Mouse (Mus musculus): ENCODE results near the gene Calhm5. TPM values are rescaled to one million over a fixed set of nuclear protein-coding genes. Genes with fewer than 3 reads are reported as not detected.

Calhm5 gene
- polyA plus RNA-seq, 1 experiment from 2014 or later: 0.28 TPM

DNA sequence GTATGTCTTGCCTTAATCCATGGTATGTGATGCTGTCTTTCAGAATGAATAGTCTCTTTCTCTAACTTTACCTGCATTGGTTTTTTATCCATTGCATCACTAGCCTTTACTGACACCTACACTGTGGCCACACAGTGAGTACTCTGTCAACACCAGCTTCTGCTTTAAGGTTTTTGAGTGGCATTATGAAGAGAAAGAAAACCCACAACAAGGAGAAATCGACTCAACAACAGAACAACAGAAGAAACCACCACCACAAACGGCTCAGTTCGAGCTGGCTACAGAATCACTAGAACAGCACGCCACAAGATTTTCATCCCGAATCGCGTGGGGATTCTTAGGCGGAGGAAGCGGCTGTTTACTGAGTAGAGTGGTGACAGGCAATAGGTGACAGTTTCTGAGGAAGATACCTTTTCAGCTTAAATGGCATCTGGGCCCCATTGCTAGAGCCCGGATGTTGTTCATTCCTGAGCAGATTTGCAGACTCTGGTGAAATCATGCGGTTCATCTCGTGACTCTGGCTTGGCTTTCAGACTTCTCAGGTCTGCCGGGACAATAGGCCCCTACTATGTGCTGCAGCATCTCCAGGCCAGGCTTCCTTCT lies 14.6 kb upstream of the Calhm5 start:
- Histone ChIP-seq H3K4me1 (no peaks in the 10 kb centered on the region), H3K36me3 (ENCODE audit: poor library complexity, severe bottlenecking) (no peaks in the 10 kb centered on the region), H3K4me3 (no peak overlapping the region), H3K9ac (no peak overlapping the region), H3K4me2 (no peak overlapping the region), H3K27ac (no peak overlapping the region), H3K27me3 (no peaks in the 10 kb centered on the region), H3K9me3 (replicated peaks) (no peaks in the 10 kb centered on the region)
- 86% methylated on average over 13 of the region's 13 CpGs for WGBS
- ATAC-seq: no peak

DNA sequence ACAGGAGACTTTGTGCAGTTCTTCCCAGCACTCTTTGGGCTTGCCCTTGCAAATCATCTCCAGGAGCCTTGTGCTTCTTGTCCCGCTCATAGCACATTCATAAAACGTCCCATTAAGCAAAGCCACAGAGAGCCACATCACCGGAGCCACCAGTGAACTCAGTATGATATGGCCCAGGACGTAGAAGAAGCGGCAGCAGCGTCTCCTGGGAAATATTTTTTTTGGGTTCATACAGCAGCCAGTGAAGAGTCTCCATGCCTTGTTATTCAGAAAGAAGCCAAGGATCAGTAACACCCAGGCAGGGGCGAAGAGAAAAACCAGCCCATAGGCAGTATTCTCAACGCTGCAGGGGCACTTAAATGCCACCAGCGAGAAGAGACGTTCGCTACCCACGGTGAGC lies 355 bp downstream of the Calhm5 start:
- H3K27ac ChIP-seq: no peak overlapping the region
- H3K9ac ChIP-seq: no peak overlapping the region
- 0 out of 2 replicates have a peak overlapping the region, but pooled peaks have one; percentile 3 for H3K4me3 ChIP-seq
- no peaks in the 10 kb centered on the region for H3K4me1 ChIP-seq
- H3K9me3 ChIP-seq (replicated peaks): no peaks in the 10 kb centered on the region
- H3K4me2 ChIP-seq: peak overlapping the region; percentile 42
- 58% methylated on average over 12 of the region's 12 CpGs for WGBS
- H3K27me3 ChIP-seq: no peaks in the 10 kb centered on the region
- no peaks in the 10 kb centered on the region for H3K36me3 ChIP-seq (ENCODE audit: poor library complexity, severe bottlenecking)
- ATAC-seq: peak; percentile 22

DNA sequence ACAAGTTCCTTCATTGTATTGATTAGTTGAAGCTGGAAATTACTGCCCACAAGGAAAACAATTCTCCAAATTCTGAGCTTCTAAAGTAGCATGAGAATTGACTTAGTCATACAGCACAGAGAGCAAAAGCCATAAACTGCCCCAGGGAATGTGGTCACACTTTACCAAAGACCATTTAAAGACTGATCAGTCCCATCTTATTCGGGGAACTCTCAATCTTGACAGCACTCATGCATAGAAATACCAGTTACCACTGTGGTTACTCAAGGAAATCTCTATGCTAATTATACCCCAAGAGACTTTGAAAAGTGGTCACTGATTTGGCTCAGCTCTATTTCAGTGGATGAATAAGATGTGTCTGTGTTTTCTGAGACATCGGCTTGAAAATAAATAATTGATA lies 1.2 kb downstream of the Calhm5 start:
- no peak for ATAC-seq
- no peaks in the 10 kb centered on the region for H3K9me3 ChIP-seq (replicated peaks)
- H3K27me3 ChIP-seq: no peaks in the 10 kb centered on the region
- no peak overlapping the region for H3K27ac ChIP-seq
- H3K4me1 ChIP-seq: no peaks in the 10 kb centered on the region
- H3K4me3 ChIP-seq: no peak overlapping the region
- no peak overlapping the region for H3K4me2 ChIP-seq
- no peaks in the 10 kb centered on the region for H3K36me3 ChIP-seq (ENCODE audit: poor library complexity, severe bottlenecking)
- 77% methylated on average over 2 of the region's 2 CpGs for WGBS
- H3K9ac ChIP-seq: no peak overlapping the region

DNA sequence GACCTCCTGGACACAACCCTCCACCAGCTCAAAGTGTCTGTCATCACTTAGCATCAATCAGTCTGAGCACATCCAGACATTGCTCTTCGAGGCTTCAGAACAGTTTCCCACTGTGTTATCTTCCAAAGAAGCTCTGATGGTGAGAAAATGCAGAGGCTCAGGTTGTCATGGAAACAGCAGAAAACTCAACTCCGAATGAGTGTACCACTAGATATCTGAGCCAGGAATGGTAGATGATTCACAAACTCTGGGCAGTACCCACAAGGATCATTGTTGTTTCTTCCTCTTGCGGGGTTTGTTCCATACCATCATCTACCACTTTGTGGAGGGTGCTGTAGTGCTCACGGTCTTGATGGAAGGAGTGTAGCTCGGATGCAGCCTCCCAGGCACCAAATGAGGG lies 4.4 kb downstream of the Calhm5 start:
- no peaks in the 10 kb centered on the region for H3K27me3 ChIP-seq
- H3K4me1 ChIP-seq: no peaks in the 10 kb centered on the region
- WGBS: 79% methylated on average over 5 of the region's 5 CpGs
- no peak overlapping the region for H3K27ac ChIP-seq
- no peaks in the 10 kb centered on the region for H3K36me3 ChIP-seq (ENCODE audit: poor library complexity, severe bottlenecking)
- no peak for ATAC-seq
- H3K4me2 ChIP-seq: no peak overlapping the region
- no peaks in the 10 kb centered on the region for H3K9me3 ChIP-seq (replicated peaks)
- no peak overlapping the region for H3K9ac ChIP-seq
- H3K4me3 ChIP-seq: no peak overlapping the region

DNA sequence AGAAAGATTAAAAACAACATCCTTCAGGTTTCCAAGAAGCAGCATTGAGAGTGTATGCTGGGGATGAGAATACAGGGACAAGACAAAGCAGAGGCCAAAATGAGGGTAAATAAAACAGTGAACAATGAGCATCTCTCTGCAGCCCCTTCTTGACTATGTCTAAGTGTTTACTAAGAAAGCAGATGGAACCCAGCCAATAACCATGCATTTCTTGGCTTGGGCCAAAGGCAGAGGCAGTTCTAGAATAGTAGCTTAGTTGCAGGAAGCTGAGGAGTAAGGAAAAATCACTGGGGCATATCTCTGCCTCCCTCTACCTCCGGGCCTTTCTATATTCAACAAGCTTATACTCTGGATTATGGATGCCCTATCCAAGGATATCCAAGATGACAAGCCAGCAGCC lies 5.8 kb downstream of the Calhm5 start:
- no peak for ATAC-seq
- H3K4me1 ChIP-seq: no peaks in the 10 kb centered on the region
- no peak overlapping the region for H3K9ac ChIP-seq
- H3K4me2 ChIP-seq: no peak overlapping the region
- no peaks in the 10 kb centered on the region for H3K36me3 ChIP-seq (ENCODE audit: poor library complexity, severe bottlenecking)
- no peaks in the 10 kb centered on the region for H3K27me3 ChIP-seq
- no peaks in the 10 kb centered on the region for H3K9me3 ChIP-seq (replicated peaks)
- no peak overlapping the region for H3K27ac ChIP-seq
- WGBS: 87% methylated on average over 1 of the region's 1 CpGs
- no peak overlapping the region for H3K4me3 ChIP-seq

DNA sequence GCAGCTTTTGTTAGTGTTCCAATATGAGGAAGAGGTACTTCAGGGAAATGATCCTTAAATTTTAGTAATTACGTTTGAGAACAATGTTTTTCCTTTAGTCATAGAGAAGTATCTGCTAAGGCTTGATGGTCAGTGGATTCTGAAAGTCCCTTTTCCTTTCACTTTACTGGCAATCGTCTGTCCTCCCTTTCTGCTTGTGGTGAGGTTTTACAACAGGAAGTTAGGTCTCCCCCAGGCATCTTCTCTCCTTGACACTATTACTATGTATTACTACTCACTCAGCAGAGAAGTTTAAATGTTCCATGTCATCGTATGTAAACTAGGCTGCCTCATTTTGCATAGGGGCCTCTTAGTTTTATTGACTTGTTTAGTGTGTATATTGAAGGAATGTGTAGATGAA lies 6.8 kb downstream of the Calhm5 start:
- Histone ChIP-seq H3K4me3 (no peak overlapping the region), H3K4me2 (no peak overlapping the region), H3K9ac (no peak overlapping the region), H3K36me3 (ENCODE audit: poor library complexity, severe bottlenecking) (no peaks in the 10 kb centered on the region), H3K4me1 (no peaks in the 10 kb centered on the region), H3K27me3 (no peaks in the 10 kb centered on the region), H3K27ac (no peak overlapping the region), H3K9me3 (replicated peaks) (no peaks in the 10 kb centered on the region)
- ATAC-seq: no peak
- WGBS: 78% methylated on average over 3 of the region's 3 CpGs

DNA sequence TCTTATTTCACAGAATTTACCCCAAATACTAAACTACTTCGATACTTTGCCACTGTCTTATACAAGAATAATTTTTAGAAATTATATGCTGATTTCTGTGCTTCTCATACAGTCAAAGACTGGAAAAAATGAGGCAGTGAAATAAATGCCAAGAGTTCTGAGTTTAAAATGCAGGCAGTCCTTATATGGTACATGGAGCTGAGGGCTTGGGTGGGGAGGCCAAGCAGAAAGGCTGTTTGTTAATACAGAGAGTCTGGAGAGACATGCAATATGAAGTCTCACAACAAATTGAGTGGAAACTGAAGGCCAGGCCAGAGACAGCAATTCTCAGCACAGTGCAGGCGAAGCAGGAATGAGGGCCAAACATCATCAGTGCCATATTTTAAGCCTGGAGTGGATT lies 7.8 kb downstream of the Calhm5 start:
- Histone ChIP-seq H3K36me3 (ENCODE audit: poor library complexity, severe bottlenecking) (no peaks in the 10 kb centered on the region), H3K4me1 (no peaks in the 10 kb centered on the region), H3K9ac (no peak overlapping the region), H3K4me2 (no peak overlapping the region), H3K27ac (no peak overlapping the region), H3K4me3 (no peak overlapping the region), H3K27me3 (no peaks in the 10 kb centered on the region), H3K9me3 (replicated peaks) (no peaks in the 10 kb centered on the region)
- 90% methylated on average over 2 of the region's 2 CpGs for WGBS
- no peak for ATAC-seq

DNA sequence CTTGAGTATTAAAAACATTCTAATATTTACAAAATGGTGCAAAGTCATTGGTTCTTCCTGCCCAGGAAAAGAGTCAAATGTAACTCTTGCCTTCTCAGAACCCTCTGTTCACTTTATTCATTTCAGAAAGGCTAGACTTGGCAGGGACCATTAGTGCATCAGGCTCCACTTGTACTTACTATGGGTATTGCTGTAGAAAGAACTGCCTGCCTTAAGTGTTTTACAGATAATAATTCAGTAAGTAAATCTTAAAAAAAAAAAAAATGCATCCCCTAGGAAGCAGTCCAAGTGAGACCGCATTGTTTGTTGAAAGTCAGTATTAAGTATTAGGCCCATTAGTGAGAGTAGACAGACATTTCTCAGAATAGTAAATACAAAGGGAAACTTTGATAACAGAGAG lies 9.8 kb downstream of the Calhm5 start:
- Histone ChIP-seq H3K9ac (no peak overlapping the region), H3K27ac (no peak overlapping the region), H3K4me1 (no peaks in the 10 kb centered on the region), H3K4me3 (no peak overlapping the region), H3K36me3 (ENCODE audit: poor library complexity, severe bottlenecking) (no peaks in the 10 kb centered on the region), H3K4me2 (no peak overlapping the region), H3K9me3 (replicated peaks) (no peaks in the 10 kb centered on the region), H3K27me3 (no peaks in the 10 kb centered on the region)
- 89% methylated on average over 1 of the region's 1 CpGs for WGBS
- no peak for ATAC-seq

DNA sequence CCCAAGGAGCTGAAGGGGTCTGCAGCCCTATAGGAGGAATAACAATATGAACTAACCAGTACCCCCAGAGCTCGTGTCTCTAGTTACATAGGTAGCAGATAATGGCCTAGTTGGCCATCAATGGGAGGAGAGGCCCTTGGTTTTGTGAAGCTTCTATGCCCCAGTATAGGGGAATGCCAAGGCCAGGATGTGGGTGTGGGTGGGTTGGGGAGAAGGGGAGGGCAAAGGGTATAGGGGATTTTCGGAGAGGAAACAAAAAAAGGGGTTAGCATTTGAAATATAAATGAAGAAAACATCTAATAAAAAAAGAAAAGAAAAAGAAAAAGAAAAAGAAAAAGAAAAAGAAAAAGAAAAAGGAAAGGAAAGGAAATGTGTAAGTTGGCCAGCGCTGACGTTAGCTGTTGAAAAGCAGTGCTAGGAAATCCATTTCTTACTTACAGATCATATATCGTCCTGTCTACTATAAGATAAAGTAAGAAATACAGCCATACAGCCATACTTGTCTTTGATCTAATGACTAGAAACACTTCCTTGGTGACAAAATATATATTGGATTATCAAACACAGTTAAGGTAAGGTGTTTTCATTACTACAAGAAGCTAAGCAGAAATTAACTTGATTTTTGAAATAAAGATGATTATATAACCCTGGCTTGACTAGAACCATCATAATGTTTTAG lies 21.7 kb downstream of the Calhm5 start:
- Histone ChIP-seq H3K36me3 (ENCODE audit: poor library complexity, severe bottlenecking) (no peaks in the 10 kb centered on the region), H3K9ac (no peak overlapping the region), H3K4me3 (no peak overlapping the region), H3K4me1 (peaks cover 10% of the 10 kb centered on the region), H3K9me3 (replicated peaks) (no peaks in the 10 kb centered on the region), H3K4me2 (no peak overlapping the region), H3K27me3 (no peaks in the 10 kb centered on the region), H3K27ac (no peak overlapping the region)
- ATAC-seq: no peak
- 82% methylated on average over 5 of the region's 5 CpGs for WGBS

DNA sequence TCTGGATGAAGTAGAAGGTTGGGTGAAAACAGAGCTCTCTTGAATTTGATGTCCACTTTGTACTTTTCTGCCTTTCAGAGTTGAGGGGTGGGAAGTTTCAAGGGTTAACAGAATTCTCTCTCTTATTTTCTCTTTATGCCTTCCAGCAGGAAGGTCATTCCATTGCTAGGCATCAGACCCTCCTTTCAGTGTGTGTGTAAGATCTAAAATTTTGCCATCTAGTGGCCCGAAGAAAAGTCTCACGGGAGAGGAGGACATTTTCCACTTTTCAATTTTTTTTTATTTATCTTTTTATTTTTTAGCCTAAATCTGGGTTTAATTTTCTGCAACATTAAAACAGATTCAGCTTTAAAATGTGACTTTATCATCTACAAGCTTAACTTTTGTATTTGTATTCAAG lies 24.7 kb downstream of the Calhm5 start:
- H3K4me1 ChIP-seq: peaks cover 10% of the 10 kb centered on the region
- WGBS: 55% methylated on average over 2 of the region's 2 CpGs
- no peaks in the 10 kb centered on the region for H3K36me3 ChIP-seq (ENCODE audit: poor library complexity, severe bottlenecking)
- no peak overlapping the region for H3K4me3 ChIP-seq
- ATAC-seq: no peak; the same call in 1 of the 2 replicates
- no peaks in the 10 kb centered on the region for H3K27me3 ChIP-seq
- H3K9me3 ChIP-seq (replicated peaks): no peaks in the 10 kb centered on the region
- H3K27ac ChIP-seq: no peak overlapping the region
- H3K9ac ChIP-seq: no peak overlapping the region
- H3K4me2 ChIP-seq: peak overlapping the region; percentile 2; the same call in 1 of the 2 replicates

DNA sequence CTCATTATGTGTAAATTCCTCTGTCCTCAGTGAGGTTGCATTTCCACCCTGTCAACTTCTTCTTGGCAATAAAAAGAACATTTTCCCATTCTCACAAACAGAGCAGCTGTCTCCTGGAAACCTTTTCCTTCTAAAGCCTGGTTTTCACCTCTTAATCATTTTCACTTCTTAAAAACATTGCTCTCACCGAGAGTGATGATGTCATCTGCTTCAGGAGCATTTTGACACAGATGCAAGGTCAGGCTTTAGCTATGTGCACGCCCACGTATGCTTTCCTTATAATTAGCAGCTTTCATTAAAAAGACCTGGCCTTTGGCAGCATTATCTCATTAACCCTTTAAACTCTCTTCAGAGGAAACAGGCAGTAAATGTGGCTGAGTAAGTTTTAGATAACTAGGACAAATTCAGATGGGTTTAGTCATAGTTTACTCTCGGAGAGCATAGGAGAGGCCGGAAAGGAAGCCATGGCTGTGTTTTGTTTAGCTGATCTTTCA lies 25.3 kb downstream of the Calhm5 start:
- Histone ChIP-seq H3K4me2 (peak overlapping the region; percentile 2), H3K27me3 (no peaks in the 10 kb centered on the region), H3K27ac (no peak overlapping the region), H3K36me3 (ENCODE audit: poor library complexity, severe bottlenecking) (no peaks in the 10 kb centered on the region), H3K9ac (no peak overlapping the region), H3K9me3 (replicated peaks) (no peaks in the 10 kb centered on the region), H3K4me3 (no peak overlapping the region), H3K4me1 (peaks cover 10% of the 10 kb centered on the region)
- peak; percentile 77; the same call in 1 of the 2 replicates for ATAC-seq
- WGBS: 20% methylated on average over 5 of the region's 5 CpGs

DNA sequence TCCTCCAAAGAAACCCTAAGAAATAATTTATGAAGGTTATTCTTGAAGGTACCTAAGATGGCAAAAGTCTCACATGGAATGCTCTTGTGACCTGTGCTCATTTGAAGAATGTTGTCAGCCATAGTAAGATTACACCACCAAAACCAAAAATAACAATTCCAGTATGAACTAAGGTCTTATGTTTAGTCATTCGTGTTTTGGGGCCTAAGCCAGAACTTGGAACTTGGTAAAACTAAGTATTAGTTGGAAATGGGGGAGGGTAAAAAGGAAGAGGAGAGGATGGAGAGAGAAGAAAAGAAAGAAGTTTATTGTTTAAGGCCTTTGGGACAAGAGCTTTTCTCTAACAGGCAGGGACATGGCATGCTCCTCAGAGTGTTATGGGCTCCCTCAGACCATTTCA lies 26.7 kb downstream of the Calhm5 start:
- no peak for ATAC-seq
- Histone ChIP-seq H3K36me3 (ENCODE audit: poor library complexity, severe bottlenecking) (no peaks in the 10 kb centered on the region), H3K27ac (no peak overlapping the region), H3K4me3 (no peak overlapping the region), H3K4me1 (peaks cover 10% of the 10 kb centered on the region), H3K4me2 (no peak overlapping the region), H3K9ac (no peak overlapping the region), H3K27me3 (no peaks in the 10 kb centered on the region), H3K9me3 (replicated peaks) (no peaks in the 10 kb centered on the region)
- 73% methylated on average over 1 of the region's 1 CpGs for WGBS

DNA sequence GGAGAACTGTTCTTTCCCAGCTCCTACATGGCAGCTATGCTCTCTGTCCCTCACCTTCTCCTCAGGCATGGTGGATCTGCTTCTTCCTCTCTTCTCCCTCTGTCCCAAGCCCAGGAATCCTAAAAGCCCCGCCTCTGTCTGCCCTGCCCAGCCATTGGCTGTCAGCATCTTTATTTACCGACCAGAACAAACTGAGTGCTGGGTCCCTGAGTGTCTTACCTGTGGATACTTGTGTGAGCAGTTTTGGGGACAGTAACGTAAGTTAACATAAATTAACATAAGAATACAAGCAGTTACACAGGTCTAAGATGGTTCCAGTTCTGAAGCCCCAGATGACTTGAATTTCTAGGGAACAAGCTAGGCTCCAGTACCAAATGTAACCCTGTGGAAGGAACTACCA lies 29.7 kb downstream of the Calhm5 start:
- no peaks in the 10 kb centered on the region for H3K36me3 ChIP-seq (ENCODE audit: poor library complexity, severe bottlenecking)
- no peaks in the 10 kb centered on the region for H3K9me3 ChIP-seq (replicated peaks)
- H3K27ac ChIP-seq: no peak overlapping the region
- no peak overlapping the region for H3K9ac ChIP-seq
- no peak for ATAC-seq
- 62% methylated on average over 3 of the region's 3 CpGs for WGBS
- no peak overlapping the region for H3K4me3 ChIP-seq
- H3K4me1 ChIP-seq: peaks cover 10% of the 10 kb centered on the region
- no peak overlapping the region for H3K4me2 ChIP-seq
- no peaks in the 10 kb centered on the region for H3K27me3 ChIP-seq
